Mouse (Mus musculus) stomach, postnatal 0 days (tissue): ENCODE results near the gene Fuom. TPM values are rescaled to one million over a fixed set of nuclear protein-coding genes. Genes with fewer than 3 reads are reported as not detected.

Experiments
- ATAC-seq: fragments of 200-750 bp; cut with Nextera tagmentation; 2 replicates; pipeline ENCODE4 v1.8.0; 2017; ENCODE audit not compliant: low FRiP score, low TSS enrichment
- DNase-seq: peaks from one replicate; pipeline ENCODE4 v3.0.0-alpha.2; 2016; ENCODE audit warnings: low spot score
- H3K27ac ChIP-seq: fragments of 300-500 bp; sonication (generic); replicated peaks from 2 replicates; pipeline ENCODE4 v1.5.1; 2014; ENCODE audit warnings: mild to moderate bottlenecking, control low read depth
- H3K27me3 ChIP-seq: fragments of 300-500 bp; sonication (generic); 2 replicates; pipeline ENCODE4 v1.6.1; 2014; ENCODE audit warnings: low read length; ENCODE audit not compliant: control insufficient read depth, insufficient read depth
- H3K36me3 ChIP-seq: fragments of 300-500 bp; sonication (generic); 2 replicates; pipeline ENCODE4 v1.6.1; 2014; ENCODE audit warnings: low read length, mixed read lengths; ENCODE audit not compliant: control insufficient read depth, insufficient read depth
- H3K4me1 ChIP-seq: fragments of 300-500 bp; sonication (generic); replicated peaks from 2 replicates; pipeline ENCODE4 v1.6.1; 2014; ENCODE audit warnings: antibody characterized with exemption; ENCODE audit not compliant: control insufficient read depth, insufficient read depth
- H3K4me2 ChIP-seq: fragments of 300-500 bp; sonication (generic); replicated peaks from 2 replicates; pipeline ENCODE4 v1.6.1; 2014; ENCODE audit warnings: low read depth, mild to moderate bottlenecking, control low read depth, moderate library complexity
- H3K4me3 ChIP-seq: fragments of 300-500 bp; sonication (generic); 2 replicates; pipeline ENCODE4 v1.5.1; 2014; ENCODE audit warnings: low read depth, low read length, control low read depth
- H3K9ac ChIP-seq: fragments of 300-500 bp; sonication (generic); 2 replicates; pipeline ENCODE4 v1.6.1; 2014; ENCODE audit warnings: mild to moderate bottlenecking, low read length, control low read depth, mixed read lengths
- H3K9me3 ChIP-seq: fragments of 300-500 bp; sonication (generic); 2 replicates; pipeline ENCODE4 v1.6.1; 2016; ENCODE audit warnings: low read length; ENCODE audit not compliant: control insufficient read depth
- CTCF ChIP-seq: IDR thresholded peaks from 2 replicates; pipeline ENCODE4 v1.5.1; 2016; ENCODE audit warnings: antibody characterized with exemption, low read depth, mild to moderate bottlenecking, moderate library complexity
- EP300 ChIP-seq: optimal IDR thresholded peaks from 2 replicates; pipeline ENCODE3; 2016; ENCODE audit warnings: antibody characterized with exemption
- WGBS: fragments of 180-500 bp; shearing (Covaris S2); extraction: QIAGEN DNeasy Blood & Tissue Kit; methylation state at CpG from one replicate; pipeline ENCODE4 v1.1.7; 2014; 5-methylcytosine and 5-hydroxymethylcytosine counted together
- polyA plus RNA-seq: library from polyadenylated mRNA; unstranded; fragments of >200 nt; fragmentation: Nextera tagmentation; extraction: Ambion mirVana; gene quantifications from 2 replicates; pipeline ENCODE4 v1.2.1, GENCODE M21; 2015

The Fuom gene
- polyA plus RNA-seq, 1 experiment from 2014 or later, result 44.5 TPM

GRCm38 (mm10) chr7:140116329-140117054, 14.3 kb upstream of the Fuom start, which contains the start of gene Echs1:
TSS of gene Echs1 (minus strand) at chr7:140116476.
- DNase-seq (peak; percentile 95), ATAC-seq (peak; percentile 96)
- TF ChIP-seq CTCF (no peak; the same call in 1 of the 2 replicates), EP300 (no peak)
- Histone ChIP-seq H3K9ac (peak within 1 kb of the TSS; percentile 82), H3K4me2 (peak within 1 kb of the TSS; percentile 88), H3K4me1 (no peaks in the 10 kb centered on the region), H3K27ac (peak within 1 kb of the TSS; percentile 94), H3K36me3 (peaks cover 9% of the 10 kb centered on the region; the same call in 1 of the 2 replicates), H3K4me3 (peak within 1 kb of the TSS; percentile 81), H3K27me3 (no peaks in the 10 kb centered on the region), H3K9me3 (no peaks in the 10 kb centered on the region)
- 3% methylated on average over 28 of the region's 28 CpGs for WGBS

DNA sequence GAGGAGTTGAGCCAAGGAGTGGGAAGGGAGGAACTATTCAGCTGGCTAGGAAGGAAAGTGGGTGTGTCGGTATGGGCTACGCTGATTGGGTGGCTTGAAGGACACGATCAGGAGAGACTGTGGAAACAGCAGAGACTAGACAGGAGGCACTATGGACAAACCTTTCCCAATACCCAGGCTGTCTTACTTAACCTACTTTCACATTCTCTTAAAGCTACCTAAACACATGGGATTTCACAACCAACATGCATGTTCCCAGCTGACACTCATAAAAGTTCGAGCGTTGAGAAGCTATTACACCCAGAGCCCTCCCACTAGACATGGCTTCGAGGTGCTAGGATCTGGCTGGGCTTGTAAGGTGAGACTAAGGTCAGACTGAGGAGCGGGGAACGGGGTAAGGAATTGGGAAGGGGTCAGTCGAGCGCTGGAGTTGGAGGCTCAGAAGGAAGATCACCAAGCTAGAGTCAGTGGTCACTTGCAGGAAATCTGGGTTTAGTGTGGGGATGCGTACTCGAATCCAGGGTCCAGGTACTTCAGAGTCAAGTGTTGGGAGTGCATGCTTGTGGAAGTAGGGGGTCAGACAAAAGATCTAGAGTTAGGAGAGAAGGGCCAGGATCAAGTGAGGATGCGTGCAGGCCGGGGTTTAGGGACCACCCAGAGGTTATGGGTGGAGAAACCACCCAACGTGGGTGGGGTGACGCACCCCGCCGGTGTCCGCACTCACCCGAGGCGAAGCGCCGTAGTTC, 13.5 kb upstream of the Fuom start, which contains the start of gene Paox:
Paox (plus strand) TSS at position 217 of the 746 bp plus-strand sequence.
- Histone ChIP-seq H3K4me1 (no peaks in the 10 kb centered on the region), H3K4me3 (peak within 1 kb of the TSS; percentile 81), H3K9me3 (no peaks in the 10 kb centered on the region), H3K4me2 (peak within 1 kb of the TSS; percentile 88), H3K36me3 (peaks cover 11% of the 10 kb centered on the region), H3K9ac (peak within 1 kb of the TSS; percentile 82), H3K27me3 (no peaks in the 10 kb centered on the region), H3K27ac (peak within 1 kb of the TSS; percentile 94)
- WGBS, result under 1% methylated on average over 23 of the region's 23 CpGs
- TF ChIP-seq CTCF, result peak; percentile 35; the same call in 1 of the 2 replicates
- no peak for TF ChIP-seq EP300
- ATAC-seq (peak; percentile 79), DNase-seq (peak; percentile 72)

DNA sequence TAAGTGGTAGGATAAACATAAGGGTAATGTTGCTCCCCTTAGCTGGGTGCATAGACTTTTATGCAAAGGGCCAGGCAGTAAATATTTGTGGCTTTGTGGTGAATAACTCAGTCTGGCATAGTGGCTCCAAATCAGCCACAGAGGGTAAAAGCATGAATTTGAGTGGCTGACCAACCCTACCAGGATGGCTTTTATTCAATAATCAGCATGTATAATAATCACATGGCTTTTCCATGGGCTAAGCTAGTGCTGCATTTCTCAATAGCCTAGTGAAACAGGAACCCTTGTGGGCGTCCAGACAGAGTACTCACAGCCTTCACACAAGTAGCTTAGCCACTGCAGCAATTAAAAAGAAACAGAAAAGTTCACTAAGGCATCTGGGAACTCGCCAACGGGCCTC, 9.7 kb upstream of the Fuom start:
- Histone ChIP-seq H3K9ac (no peak overlapping the region), H3K4me3 (no peak overlapping the region), H3K9me3 (no peaks in the 10 kb centered on the region), H3K36me3 (peaks cover 28% of the 10 kb centered on the region), H3K27ac (no peak overlapping the region), H3K4me1 (no peaks in the 10 kb centered on the region), H3K27me3 (no peaks in the 10 kb centered on the region), H3K4me2 (no peak overlapping the region)
- 65% methylated on average over 3 of the region's 3 CpGs for WGBS
- no peak for DNase-seq
- ATAC-seq, result no peak
- no peak for TF ChIP-seq EP300
- no peak for TF ChIP-seq CTCF

- no peak overlapping the region for H3K9ac ChIP-seq
- H3K27ac ChIP-seq, result no peak overlapping the region
- peaks cover 13% of the 10 kb centered on the region; the same call in 1 of the 2 replicates for H3K36me3 ChIP-seq
- no peak overlapping the region for H3K4me2 ChIP-seq
- no peaks in the 10 kb centered on the region for H3K4me1 ChIP-seq
- no peak for DNase-seq
- no peaks in the 10 kb centered on the region for H3K9me3 ChIP-seq
- WGBS, result 76% methylated on average over 4 of the region's 4 CpGs
- no peaks in the 10 kb centered on the region for H3K27me3 ChIP-seq
- H3K4me3 ChIP-seq, result no peak overlapping the region
- ATAC-seq, result no peak
- no peak for TF ChIP-seq EP300
- no peak for TF ChIP-seq CTCF
Observed at GRCm38 (mm10) chr7:140104009-140104408, 1.8 kb upstream of the Fuom start.

- peak overlapping the region; percentile 54 for H3K4me2 ChIP-seq
- ATAC-seq (no peak), DNase-seq (no peak)
- H3K36me3 ChIP-seq, result peaks cover 7% of the 10 kb centered on the region; the same call in 1 of the 2 replicates
- no peak overlapping the region for H3K27ac ChIP-seq
- H3K27me3 ChIP-seq, result no peaks in the 10 kb centered on the region
- H3K9ac ChIP-seq, result peak overlapping the region; percentile 9
- H3K4me3 ChIP-seq, result peak overlapping the region; percentile 33
- H3K4me1 ChIP-seq, result no peaks in the 10 kb centered on the region
- H3K9me3 ChIP-seq, result no peaks in the 10 kb centered on the region
- WGBS, result 74% methylated on average over 10 of the region's 10 CpGs
- no peak for TF ChIP-seq CTCF
- TF ChIP-seq EP300, result no peak
Observed at GRCm38 (mm10) chr7:140101498-140101897, 743 bp downstream of the Fuom start.
